Mouse (Mus musculus): ENCODE results near the gene Nanos1. TPM values are rescaled to one million over a fixed set of nuclear protein-coding genes. Genes with fewer than 3 reads are reported as not detected.

Gene Nanos1
- polyA plus RNA-seq, 1 experiment, result 3.5 TPM

DNA sequence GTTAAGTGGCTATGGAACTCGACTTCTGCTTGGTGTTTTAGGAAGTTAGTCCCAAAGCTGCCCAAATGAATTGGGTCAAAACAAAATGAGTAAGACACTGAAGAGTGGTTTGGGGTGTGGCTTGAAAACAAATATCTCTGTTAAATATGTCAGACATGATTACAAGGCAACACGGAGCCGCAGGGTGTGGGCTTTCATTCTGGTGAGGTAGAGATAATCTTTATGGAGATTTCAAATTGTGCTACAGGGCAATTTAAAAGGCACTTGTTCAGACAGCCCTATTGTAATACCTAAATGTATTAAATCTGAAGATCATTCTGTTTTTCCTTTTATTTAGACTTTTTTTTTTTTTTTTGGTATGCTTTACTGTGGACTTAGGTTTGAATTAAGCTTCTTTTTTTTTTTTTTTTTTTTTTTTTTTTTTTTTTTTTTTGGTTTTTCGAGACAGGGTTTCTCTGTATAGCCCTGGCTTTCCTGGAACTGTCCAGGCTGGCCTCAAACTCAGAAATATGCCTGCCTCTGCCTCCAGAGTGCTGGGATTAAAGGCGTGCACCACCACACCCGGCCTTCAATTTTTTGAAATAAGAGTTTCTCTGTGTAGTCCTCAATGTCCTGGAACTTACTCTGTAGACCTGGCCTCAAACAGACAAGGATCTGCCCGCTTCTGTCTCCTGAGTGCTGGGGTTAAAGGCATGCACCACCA is 44.2 kb downstream of the Nanos1 start:
- H3K27ac ChIP-seq (ENCODE audit: insufficient read depth, low read length), result no peak overlapping the region
- H3K4me1 ChIP-seq (ENCODE audit: control insufficient read depth, insufficient read depth, low read length), result no peaks in the 10 kb centered on the region
- H3K4me3 ChIP-seq (ENCODE audit: insufficient read depth, low read length), result no peak overlapping the region
- no peak for TF ChIP-seq CTCF (IDR thresholded peaks at IDR 0.05; ENCODE audit: borderline replicate concordance, insufficient read depth, low read length)
- no peak for TF ChIP-seq POLR2A (IDR thresholded peaks at IDR 0.05; ENCODE audit: low read depth, low read length)

GRCm38 (mm10) chr19:60804903-60805302 is 49.1 kb downstream of the Nanos1 start:
- Histone ChIP-seq H3K4me1 (ENCODE audit: control insufficient read depth, insufficient read depth, low read length) (no peaks in the 10 kb centered on the region), H3K27ac (ENCODE audit: insufficient read depth, low read length) (no peak overlapping the region), H3K4me3 (ENCODE audit: insufficient read depth, low read length) (no peak overlapping the region)
- TF ChIP-seq POLR2A (IDR thresholded peaks at IDR 0.05; ENCODE audit: low read depth, low read length), result no peak
- TF ChIP-seq CTCF (IDR thresholded peaks at IDR 0.05; ENCODE audit: borderline replicate concordance, insufficient read depth, low read length), result no peak

Other genes with a start within 250 kb of the Nanos1 start
- gene Cacul1, start 175.0 kb upstream of the Nanos1 start, polyA plus RNA-seq (2011; ENCODE audit: insufficient read length, low read depth, missing spikeins), result 48.8 and 52.6 TPM in 2 replicates
- 303 and 321 TPM in 2 replicates for gene Eif3a, start 34.7 kb downstream of the Nanos1 start, polyA plus RNA-seq (2011; ENCODE audit: insufficient read length, low read depth, missing spikeins)
- 42.2 and 55.9 TPM in 2 replicates for gene Fam45a, start 55.6 kb downstream of the Nanos1 start, polyA plus RNA-seq (2011; ENCODE audit: insufficient read length, low read depth, missing spikeins)
- gene Sfxn4, start 105.5 kb downstream of the Nanos1 start, polyA plus RNA-seq (2011; ENCODE audit: insufficient read length, low read depth, missing spikeins), result 3.1 and 6.2 TPM in 2 replicates
- 109 and 114 TPM in 2 replicates for gene Prdx3, start 118.6 kb downstream of the Nanos1 start, polyA plus RNA-seq (2011; ENCODE audit: insufficient read length, low read depth, missing spikeins)
- 10.8 and 11.9 TPM in 2 replicates for gene Grk5, start 133.8 kb downstream of the Nanos1 start, polyA plus RNA-seq (2011; ENCODE audit: insufficient read length, low read depth, missing spikeins)